Mouse (Mus musculus) brain, embryonic 14.5 days (tissue): ENCODE measurements around the gene Mbnl1. TPM values are rescaled to one million over a fixed set of nuclear protein-coding genes. Genes with fewer than 3 reads are reported as not detected.

Experiments
- DNase-seq: peaks from one replicate; pipeline ENCODE4 v3.0.0-alpha.2; 2011; ENCODE audit warnings: low read depth
- CTCF ChIP-seq: fragments of 200-500 bp; IDR thresholded peaks from 2 replicates; pipeline ENCODE4 v1.5.1; 2012; ENCODE audit warnings: inconsistent platforms, mild to moderate bottlenecking, moderate library complexity, borderline replicate concordance; ENCODE audit not compliant: insufficient read depth, insufficient read length; ENCODE audit errors: extremely low read depth
- POLR2A ChIP-seq: fragments of 200-500 bp; IDR thresholded peaks from 2 replicates; pipeline ENCODE4 v1.6.1; 2012; ENCODE audit warnings: mild to moderate bottlenecking, inconsistent platforms, borderline replicate concordance; ENCODE audit not compliant: poor library complexity, insufficient read depth, insufficient read length, severe bottlenecking; ENCODE audit errors: extremely low read depth
- polyA plus RNA-seq: library from polyadenylated mRNA; depleted of rRNA; stranded (reverse); fragments of >200 nt; gene quantifications from 2 replicates; pipeline ENCODE4 v1.2.3, GENCODE M21; 2012

Mbnl1 gene
- polyA plus RNA-seq, 1 experiment, result 25.3 TPM

GRCm38 (mm10) chr3:60474654-60474972, 2.0 kb downstream of the Mbnl1 start:
- no peak for DNase-seq
- no peak for TF ChIP-seq CTCF
- TF ChIP-seq POLR2A, result no peak

- TF ChIP-seq POLR2A, result no peak
- TF ChIP-seq CTCF, result no peak
- DNase-seq, result no peak
These were observed 2.4 kb downstream of the Mbnl1 start for GRCm38 (mm10) chr3:60475055-60475454.

DNA sequence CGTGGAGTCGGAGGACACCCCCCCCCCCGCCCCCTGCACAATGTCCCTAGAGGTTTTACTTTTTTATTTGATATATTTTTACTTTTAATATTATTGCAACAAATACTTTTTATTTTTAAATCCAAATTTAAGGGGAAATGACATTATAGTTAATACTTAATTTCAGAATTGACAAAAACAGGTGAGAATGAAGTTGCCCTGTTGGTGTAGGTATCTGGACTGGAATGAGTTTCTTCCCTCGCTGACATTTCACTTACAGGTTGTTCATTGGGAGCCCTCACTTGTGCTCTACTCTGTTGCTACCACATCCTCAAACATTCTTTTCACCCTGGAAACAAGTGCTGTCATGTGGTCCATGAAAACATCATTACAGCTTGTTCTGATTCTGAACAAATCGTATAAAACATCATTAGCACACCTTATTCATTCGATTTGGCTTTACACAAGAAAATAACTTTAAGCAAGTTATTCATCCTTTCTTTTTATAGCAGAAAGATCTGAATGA, 4.2 kb downstream of the Mbnl1 start:
- TF ChIP-seq CTCF, result no peak
- no peak for TF ChIP-seq POLR2A
- no peak for DNase-seq

GRCm38 (mm10) chr3:60478433-60478832, 5.8 kb downstream of the Mbnl1 start:
- TF ChIP-seq CTCF, result no peak
- no peak for DNase-seq

DNA sequence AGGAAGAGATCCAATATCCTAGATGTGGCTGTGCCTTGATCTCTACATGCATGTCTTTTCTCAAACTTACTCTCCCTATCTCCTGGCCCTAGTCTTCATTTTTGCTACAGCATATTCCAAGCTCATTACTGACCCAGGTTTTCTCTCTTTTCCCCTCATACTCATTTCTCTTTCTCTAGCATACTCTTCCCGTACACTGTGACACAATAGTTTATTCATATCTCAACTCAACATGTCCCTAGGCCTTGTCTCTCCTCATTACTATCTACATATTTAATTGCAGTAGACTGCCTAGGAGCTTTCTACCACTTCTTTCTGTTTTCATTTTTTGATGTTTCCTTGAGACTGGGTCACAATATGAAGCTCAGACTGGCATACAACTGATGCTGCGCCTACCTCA, 8.1 kb downstream of the Mbnl1 start:
- TF ChIP-seq CTCF (no peak), POLR2A (no peak)
- no peak for DNase-seq

DNA sequence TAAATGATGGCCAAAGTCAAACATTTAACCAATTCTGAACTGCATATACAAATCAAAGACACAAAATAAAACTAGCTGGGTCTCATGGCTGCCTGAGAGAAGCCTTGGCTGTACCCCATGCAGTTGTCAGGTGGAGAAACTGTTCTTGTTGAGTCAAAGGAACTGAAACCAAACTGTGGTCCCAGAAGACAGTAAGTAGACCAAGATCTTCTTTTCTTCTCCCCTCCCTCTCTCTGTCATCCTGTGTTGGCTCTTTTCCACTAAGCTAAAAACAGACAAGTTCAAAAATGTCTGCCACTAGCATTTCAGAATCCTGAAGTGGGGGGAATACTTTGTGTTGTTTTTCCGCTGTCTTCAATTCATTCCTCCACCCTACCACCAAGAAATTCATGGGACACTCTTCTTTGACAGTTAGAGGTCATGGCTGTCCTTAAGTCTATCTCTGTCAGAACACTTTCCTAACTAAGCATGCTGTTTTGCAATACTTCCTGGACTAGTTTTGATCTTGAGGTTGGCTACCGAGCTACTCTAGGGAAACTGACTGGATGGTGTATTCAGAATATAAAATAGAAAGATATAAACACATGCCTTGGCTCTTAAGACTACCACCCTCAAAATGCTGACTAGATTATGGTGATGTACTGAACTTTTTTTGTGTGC, 9.2 kb downstream of the Mbnl1 start:
- no peak for DNase-seq
- TF ChIP-seq CTCF, result no peak
- TF ChIP-seq POLR2A, result no peak

- no peak for DNase-seq
- no peak for TF ChIP-seq CTCF
These were observed 10.7 kb downstream of the Mbnl1 start for GRCm38 (mm10) chr3:60483305-60483704.

- TF ChIP-seq POLR2A, result no peak
- no peak for TF ChIP-seq CTCF
- DNase-seq, result no peak
These were observed 13.5 kb downstream of the Mbnl1 start for GRCm38 (mm10) chr3:60485987-60486712.

GRCm38 (mm10) chr3:60486713-60487170, 14.1 kb downstream of the Mbnl1 start:
- TF ChIP-seq CTCF (no peak), POLR2A (no peak)

DNA sequence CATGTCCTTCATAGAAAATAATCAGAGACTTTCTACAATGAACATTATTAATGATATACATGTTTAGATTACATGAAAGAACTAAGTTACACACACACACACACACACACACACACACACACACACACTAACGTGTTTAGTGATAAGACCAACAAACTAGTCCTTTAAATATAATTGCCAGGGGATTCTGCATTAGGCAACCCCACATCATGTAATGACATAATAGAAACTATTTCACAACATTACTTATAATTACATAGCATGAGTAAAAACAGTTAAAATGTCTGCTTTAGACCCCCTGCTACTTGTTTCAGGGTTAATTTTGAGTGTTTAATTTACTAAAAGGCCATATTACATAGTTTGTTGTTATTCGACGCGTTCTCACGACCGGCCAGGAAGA, 16.9 kb downstream of the Mbnl1 start:
- TF ChIP-seq POLR2A (no peak), CTCF (no peak)
- DNase-seq, result no peak

More at GRCm38 (mm10) chr3:60486713-60487170, 14.1 kb downstream of the Mbnl1 start:
- no peak for DNase-seq

- peak; percentile 35 for DNase-seq
These were observed 22.3 kb downstream of the Mbnl1 start for GRCm38 (mm10) chr3:60494774-60495535.

DNA sequence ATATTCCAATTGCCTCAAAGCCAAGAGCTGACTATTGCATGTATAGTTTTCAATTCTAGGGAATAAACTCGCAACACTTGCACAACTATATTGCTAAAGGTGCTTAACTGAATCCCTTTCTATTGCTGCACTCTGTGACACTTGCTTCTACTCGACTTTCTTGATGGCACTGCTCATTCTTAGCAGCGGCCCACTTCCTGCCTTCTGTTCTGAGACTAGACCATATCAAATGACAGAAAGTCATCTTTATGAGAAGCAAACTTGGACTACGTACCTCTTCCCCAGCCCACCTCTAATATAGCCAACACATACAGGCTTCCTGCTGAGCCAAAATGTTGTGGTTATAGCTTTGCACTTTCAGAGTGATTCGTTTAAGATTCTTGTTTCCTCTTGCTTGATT, 23.6 kb downstream of the Mbnl1 start:
- no peak for DNase-seq
- TF ChIP-seq POLR2A, result no peak
- no peak for TF ChIP-seq CTCF

- no peak for TF ChIP-seq CTCF
- TF ChIP-seq POLR2A, result no peak
These were observed 25.5 kb downstream of the Mbnl1 start for GRCm38 (mm10) chr3:60498151-60498550.

GRCm38 (mm10) chr3:60498646-60499045, 26.0 kb downstream of the Mbnl1 start:
- DNase-seq, result no peak
- TF ChIP-seq POLR2A (no peak), CTCF (no peak)

More at GRCm38 (mm10) chr3:60498151-60498550, 25.5 kb downstream of the Mbnl1 start:
- no peak for DNase-seq

- no peak for DNase-seq
- TF ChIP-seq POLR2A (no peak), CTCF (no peak)
These were observed 26.5 kb downstream of the Mbnl1 start for GRCm38 (mm10) chr3:60499157-60499578.
